Mouse (Mus musculus) hindbrain, embryonic 16.5 days (tissue): Measurements from ENCODE around the gene Cops4. TPM values are rescaled to one million over a fixed set of nuclear protein-coding genes. Genes with fewer than 3 reads are reported as not detected.

Source experiments
- ATAC-seq: fragments of 200-750 bp; cut with Nextera tagmentation; 2 replicates; pipeline ENCODE4 v1.8.0; 2017; ENCODE audit warnings: moderate TSS enrichment, moderate library complexity
- H3K27ac ChIP-seq: fragments of 300-500 bp; sonication (generic); 2 replicates; pipeline ENCODE4 v1.5.1; 2014; ENCODE audit warnings: low read depth, mild to moderate bottlenecking, control low read depth, low read length, moderate library complexity
- H3K27me3 ChIP-seq: fragments of 300-500 bp; sonication (generic); replicated peaks from 2 replicates; pipeline ENCODE4 v1.6.1; 2014; ENCODE audit warnings: low read length; ENCODE audit not compliant: control insufficient read depth, insufficient read depth
- H3K36me3 ChIP-seq: fragments of 300-500 bp; sonication (generic); 2 replicates; pipeline ENCODE4 v1.6.1; 2014; ENCODE audit warnings: mild to moderate bottlenecking, low read length, moderate library complexity, mixed read lengths; ENCODE audit not compliant: control insufficient read depth, insufficient read depth
- H3K4me1 ChIP-seq: fragments of 300-500 bp; sonication (generic); 2 replicates; pipeline ENCODE4 v1.6.1; 2014; ENCODE audit warnings: low read depth, low read length; ENCODE audit not compliant: control insufficient read depth, insufficient read depth
- H3K4me2 ChIP-seq: fragments of 300-500 bp; sonication (generic); 2 replicates; pipeline ENCODE4 v1.6.1; 2014; ENCODE audit warnings: mild to moderate bottlenecking, low read length, control low read depth, moderate library complexity
- H3K4me3 ChIP-seq: fragments of 300-500 bp; sonication (generic); 2 replicates; pipeline ENCODE4 v1.5.1; 2014; ENCODE audit warnings: mild to moderate bottlenecking, low read length, control low read depth, moderate library complexity
- H3K9ac ChIP-seq: fragments of 300-500 bp; sonication (generic); 2 replicates; pipeline ENCODE4 v1.6.1; 2014; ENCODE audit warnings: low read depth, mild to moderate bottlenecking, control low read depth, low read length, moderate library complexity
- H3K9me3 ChIP-seq: fragments of 300-500 bp; sonication (generic); 2 replicates; pipeline ENCODE4 v1.6.1; 2014; ENCODE audit warnings: mild to moderate bottlenecking, low read length, moderate library complexity; ENCODE audit not compliant: control insufficient read depth
- WGBS: fragments of 180-500 bp; shearing (Covaris S2); extraction: QIAGEN DNeasy Blood & Tissue Kit; methylation state at CpG from one replicate; pipeline ENCODE4 v1.1.7; 2014; 5-methylcytosine and 5-hydroxymethylcytosine counted together
- polyA plus RNA-seq: library from polyadenylated mRNA; unstranded; fragments of >200 nt; fragmentation: Nextera tagmentation; extraction: Ambion mirVana; gene quantifications from 2 replicates; pipeline ENCODE4 v1.2.1, GENCODE M21; 2015

Cops4 gene
- polyA plus RNA-seq, 1 experiment from 2014 or later, result 173 TPM

GRCm38 (mm10) chr5:100551952-100552351 is 33.8 kb downstream of the Cops4 start:
- ATAC-seq, result no peak
- Histone ChIP-seq H3K4me3 (no peak overlapping the region), H3K27ac (no peak overlapping the region), H3K4me1 (no peaks in the 10 kb centered on the region), H3K36me3 (peaks cover 15% of the 10 kb centered on the region), H3K9ac (no peak overlapping the region), H3K27me3 (no peaks in the 10 kb centered on the region), H3K9me3 (no peaks in the 10 kb centered on the region), H3K4me2 (no peak overlapping the region)
- WGBS, result 77% methylated on average over 2 of the region's 2 CpGs

GRCm38 (mm10) chr5:100553426-100553825 is 35.3 kb downstream of the Cops4 start:
- Histone ChIP-seq H3K9me3 (no peaks in the 10 kb centered on the region), H3K4me1 (no peaks in the 10 kb centered on the region), H3K4me2 (no peak overlapping the region), H3K27me3 (no peaks in the 10 kb centered on the region), H3K4me3 (no peak overlapping the region), H3K36me3 (peaks cover 6% of the 10 kb centered on the region; the same call in 1 of the 2 replicates), H3K9ac (no peak overlapping the region), H3K27ac (no peak overlapping the region)
- 64% methylated on average over 8 of the region's 8 CpGs for WGBS
- ATAC-seq, result no peak

GRCm38 (mm10) chr5:100557019-100557418 is 38.9 kb downstream of the Cops4 start:
- no peak for ATAC-seq
- no peaks in the 10 kb centered on the region for H3K27me3 ChIP-seq
- no peaks in the 10 kb centered on the region for H3K36me3 ChIP-seq
- WGBS, result 88% methylated on average over 14 of the region's 14 CpGs
- no peaks in the 10 kb centered on the region for H3K4me1 ChIP-seq
- H3K27ac ChIP-seq, result no peak overlapping the region
- no peak overlapping the region for H3K9ac ChIP-seq
- no peaks in the 10 kb centered on the region for H3K9me3 ChIP-seq
- H3K4me2 ChIP-seq, result no peak overlapping the region
- no peak overlapping the region for H3K4me3 ChIP-seq

- H3K36me3 ChIP-seq, result no peaks in the 10 kb centered on the region
- H3K27me3 ChIP-seq, result no peaks in the 10 kb centered on the region
- no peak overlapping the region for H3K27ac ChIP-seq
- no peaks in the 10 kb centered on the region for H3K9me3 ChIP-seq
- ATAC-seq, result no peak
- H3K4me1 ChIP-seq, result no peaks in the 10 kb centered on the region
- WGBS, result 77% methylated on average over 9 of the region's 9 CpGs
- no peak overlapping the region for H3K4me3 ChIP-seq
- H3K9ac ChIP-seq, result no peak overlapping the region
- H3K4me2 ChIP-seq, result no peak overlapping the region
These were observed 39.4 kb downstream of the Cops4 start for GRCm38 (mm10) chr5:100557537-100557936.

- no peaks in the 10 kb centered on the region for H3K4me1 ChIP-seq
- ATAC-seq, result no peak
- H3K9me3 ChIP-seq, result no peaks in the 10 kb centered on the region
- 82% methylated on average over 3 of the region's 3 CpGs for WGBS
- no peak overlapping the region for H3K9ac ChIP-seq
- H3K36me3 ChIP-seq, result no peaks in the 10 kb centered on the region
- no peaks in the 10 kb centered on the region for H3K27me3 ChIP-seq
- no peak overlapping the region for H3K4me3 ChIP-seq
- no peak overlapping the region for H3K4me2 ChIP-seq
- no peak overlapping the region for H3K27ac ChIP-seq
These were observed 40.7 kb downstream of the Cops4 start for GRCm38 (mm10) chr5:100558783-100559182.

- H3K4me3 ChIP-seq, result no peak overlapping the region
- WGBS, result 98% methylated on average over 7 of the region's 7 CpGs
- no peak overlapping the region for H3K9ac ChIP-seq
- no peaks in the 10 kb centered on the region for H3K9me3 ChIP-seq
- no peaks in the 10 kb centered on the region for H3K36me3 ChIP-seq
- H3K27ac ChIP-seq, result no peak overlapping the region
- no peaks in the 10 kb centered on the region for H3K27me3 ChIP-seq
- ATAC-seq, result no peak
- H3K4me1 ChIP-seq, result no peaks in the 10 kb centered on the region
- H3K4me2 ChIP-seq, result no peak overlapping the region
These were observed 41.2 kb downstream of the Cops4 start for GRCm38 (mm10) chr5:100559357-100559756.

GRCm38 (mm10) chr5:100562702-100563101 is 44.6 kb downstream of the Cops4 start:
- WGBS, result 91% methylated on average over 9 of the region's 9 CpGs
- H3K4me2 ChIP-seq, result no peak overlapping the region
- no peaks in the 10 kb centered on the region for H3K36me3 ChIP-seq
- no peaks in the 10 kb centered on the region for H3K4me1 ChIP-seq
- ATAC-seq, result no peak
- H3K9ac ChIP-seq, result no peak overlapping the region
- no peaks in the 10 kb centered on the region for H3K9me3 ChIP-seq
- no peak overlapping the region for H3K4me3 ChIP-seq
- H3K27me3 ChIP-seq, result no peaks in the 10 kb centered on the region
- no peak overlapping the region for H3K27ac ChIP-seq

- no peaks in the 10 kb centered on the region for H3K27me3 ChIP-seq
- no peak overlapping the region for H3K27ac ChIP-seq
- H3K9me3 ChIP-seq, result no peaks in the 10 kb centered on the region
- 75% methylated on average over 2 of the region's 2 CpGs for WGBS
- H3K4me1 ChIP-seq, result no peaks in the 10 kb centered on the region
- ATAC-seq, result no peak
- H3K9ac ChIP-seq, result no peak overlapping the region
- no peaks in the 10 kb centered on the region for H3K36me3 ChIP-seq
- no peak overlapping the region for H3K4me3 ChIP-seq
- no peak overlapping the region for H3K4me2 ChIP-seq
These were observed 48.7 kb downstream of the Cops4 start for GRCm38 (mm10) chr5:100566798-100567197.

GRCm38 (mm10) chr5:100567258-100568032 is 49.3 kb downstream of the Cops4 start:
- Histone ChIP-seq H3K9ac (no peak overlapping the region), H3K4me1 (no peaks in the 10 kb centered on the region), H3K9me3 (no peaks in the 10 kb centered on the region), H3K27ac (no peak overlapping the region), H3K4me3 (no peak overlapping the region), H3K4me2 (no peak overlapping the region), H3K27me3 (no peaks in the 10 kb centered on the region), H3K36me3 (no peaks in the 10 kb centered on the region)
- 84% methylated on average over 12 of the region's 13 CpGs for WGBS
- no peak for ATAC-seq
